Mouse (Mus musculus) intestine, postnatal 0 days (tissue): ENCODE measurements around the gene Adam22. TPM values are rescaled to one million over a fixed set of nuclear protein-coding genes. Genes with fewer than 3 reads are reported as not detected.

Source experiments
- ATAC-seq: fragments of 200-750 bp; cut with Nextera tagmentation; 2 replicates; pipeline ENCODE4 v1.8.0; 2017; ENCODE audit warnings: mild to moderate bottlenecking, moderate TSS enrichment, moderate library complexity
- H3K27ac ChIP-seq: fragments of 300-500 bp; sonication (generic); 2 replicates; pipeline ENCODE4 v1.5.1; 2014; ENCODE audit warnings: mild to moderate bottlenecking, low read depth, low read length, moderate library complexity
- H3K27me3 ChIP-seq: fragments of 300-500 bp; sonication (generic); replicated peaks from 2 replicates; pipeline ENCODE4 v1.6.1; 2014; ENCODE audit warnings: low read length, mixed read lengths; ENCODE audit not compliant: control insufficient read depth, insufficient read depth
- H3K36me3 ChIP-seq: fragments of 300-500 bp; sonication (generic); 2 replicates; pipeline ENCODE4 v1.6.1; 2014; ENCODE audit warnings: mild to moderate bottlenecking, moderate library complexity; ENCODE audit not compliant: control insufficient read depth, insufficient read depth
- H3K4me1 ChIP-seq: fragments of 300-500 bp; sonication (generic); replicated peaks from 2 replicates; pipeline ENCODE4 v1.6.1; 2014; ENCODE audit warnings: antibody characterized with exemption, low read length, mixed read lengths; ENCODE audit not compliant: control insufficient read depth, insufficient read depth
- H3K4me2 ChIP-seq: fragments of 300-500 bp; sonication (generic); replicated peaks from 2 replicates; pipeline ENCODE4 v1.6.1; 2014; ENCODE audit warnings: low read depth, mild to moderate bottlenecking, moderate library complexity
- H3K4me3 ChIP-seq: fragments of 300-500 bp; sonication (generic); 2 replicates; pipeline ENCODE4 v1.5.1; 2014; ENCODE audit warnings: low read depth, low read length
- H3K9ac ChIP-seq: fragments of 300-500 bp; sonication (generic); 2 replicates; pipeline ENCODE4 v1.6.1; 2014; ENCODE audit warnings: mild to moderate bottlenecking, low read depth, low read length
- H3K9me3 ChIP-seq: fragments of 300-500 bp; sonication (generic); 2 replicates; pipeline ENCODE4 v1.6.1; 2016; ENCODE audit warnings: mixed run types; ENCODE audit not compliant: control insufficient read depth
- CTCF ChIP-seq: sonication (generic); IDR thresholded peaks from 2 replicates; pipeline ENCODE4 v1.5.1; 2016; ENCODE audit warnings: low read depth, mild to moderate bottlenecking, control low read depth, antibody characterized with exemption, moderate library complexity
- WGBS: fragments of 180-500 bp; shearing (Covaris S2); extraction: QIAGEN DNeasy Blood & Tissue Kit; methylation state at CpG from one replicate; pipeline ENCODE4 v1.1.7; 2014; 5-methylcytosine and 5-hydroxymethylcytosine counted together
- polyA plus RNA-seq: library from polyadenylated mRNA; unstranded; fragments of >200 nt; fragmentation: Nextera tagmentation; extraction: Ambion mirVana; gene quantifications from 2 replicates; pipeline ENCODE4 v1.2.1, GENCODE M21; 2015

The Adam22 gene
- polyA plus RNA-seq, 1 experiment from 2014 or later = 1.4 TPM

DNA sequence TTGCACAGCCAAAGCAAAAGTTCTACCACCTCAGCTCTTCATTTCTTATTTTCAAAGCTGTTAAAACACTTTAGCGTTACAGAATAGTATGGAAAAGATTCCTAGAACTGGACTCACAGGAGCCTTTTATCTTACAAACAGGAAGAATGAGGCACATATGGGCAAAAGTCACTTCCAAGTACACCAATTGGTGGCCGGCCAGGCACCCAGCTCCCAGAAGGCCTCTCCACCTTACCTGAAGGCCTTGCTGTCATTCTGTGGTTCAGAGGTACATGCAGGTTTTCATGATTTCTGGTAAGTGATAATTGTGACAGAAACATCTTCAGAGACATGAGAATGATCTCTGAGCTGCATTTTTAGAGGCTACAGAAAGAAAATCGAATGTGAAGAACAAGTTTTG is 24.7 kb downstream of the Adam22 start:
- 85% methylated on average over 3 of the region's 3 CpGs for WGBS
- no peaks in the 10 kb centered on the region for H3K36me3 ChIP-seq
- H3K4me3 ChIP-seq = no peak overlapping the region
- no peak for ATAC-seq
- no peak overlapping the region for H3K27ac ChIP-seq
- no peak for TF ChIP-seq CTCF
- H3K9ac ChIP-seq = no peak overlapping the region
- H3K4me1 ChIP-seq = no peaks in the 10 kb centered on the region
- H3K27me3 ChIP-seq = no peaks in the 10 kb centered on the region
- H3K9me3 ChIP-seq = no peaks in the 10 kb centered on the region
- no peak overlapping the region for H3K4me2 ChIP-seq

DNA sequence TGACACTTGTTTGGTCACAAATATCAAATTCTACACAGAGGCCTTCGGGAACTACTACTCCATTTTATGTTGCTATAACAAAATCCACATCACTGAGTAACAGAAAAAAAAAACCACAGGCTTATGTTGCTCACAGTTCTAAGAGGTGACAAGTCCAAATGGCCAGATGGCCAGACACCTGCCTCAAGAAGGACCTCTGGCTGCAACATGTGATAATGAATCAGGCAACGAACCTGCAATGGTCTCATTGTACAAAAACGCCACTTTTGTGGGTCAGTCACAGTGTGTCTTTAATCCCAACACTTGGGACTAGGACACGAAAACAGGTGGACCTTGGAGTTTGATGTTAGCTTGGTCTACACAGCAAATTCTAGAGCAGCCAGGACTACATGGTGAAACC is 26.3 kb downstream of the Adam22 start:
- Histone ChIP-seq H3K4me3 (no peak overlapping the region), H3K9me3 (no peaks in the 10 kb centered on the region), H3K9ac (no peak overlapping the region), H3K27ac (no peak overlapping the region), H3K36me3 (no peaks in the 10 kb centered on the region), H3K27me3 (no peaks in the 10 kb centered on the region), H3K4me1 (no peaks in the 10 kb centered on the region), H3K4me2 (no peak overlapping the region)
- TF ChIP-seq CTCF = no peak
- 86% methylated on average over 4 of the region's 4 CpGs for WGBS
- no peak for ATAC-seq

DNA sequence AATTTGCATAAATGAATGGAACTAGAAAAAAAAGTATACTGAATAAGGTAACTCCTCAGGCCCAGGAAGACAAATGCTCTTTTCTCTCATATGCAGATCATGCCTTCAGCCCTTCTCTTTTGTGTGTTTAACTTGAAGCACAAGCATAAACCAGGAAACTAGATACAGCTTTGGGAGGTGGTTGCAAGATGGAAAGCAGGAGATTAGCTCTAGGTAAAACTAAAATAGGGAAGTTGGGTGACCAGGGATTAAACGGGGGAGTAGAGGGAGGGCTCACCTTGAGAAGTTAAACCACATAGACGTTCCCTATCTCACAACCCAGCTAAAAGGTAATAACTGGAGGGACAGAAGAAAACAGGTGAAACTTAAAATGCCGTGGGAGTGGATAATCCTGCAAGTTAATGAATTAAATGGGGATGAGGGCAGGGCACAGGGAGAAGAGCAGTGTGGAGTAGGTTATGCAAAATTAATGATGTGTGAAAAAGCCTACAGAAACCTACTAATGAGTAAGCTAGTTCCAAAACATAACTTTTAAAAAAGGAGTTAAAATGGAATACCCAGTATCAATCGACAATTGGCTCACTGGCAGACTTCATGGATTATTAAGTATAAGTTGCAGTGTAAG is 40.2 kb downstream of the Adam22 start:
- Histone ChIP-seq H3K9ac (no peak overlapping the region), H3K4me3 (no peak overlapping the region), H3K4me2 (no peak overlapping the region), H3K9me3 (no peaks in the 10 kb centered on the region), H3K27ac (no peak overlapping the region), H3K4me1 (no peaks in the 10 kb centered on the region), H3K36me3 (no peaks in the 10 kb centered on the region), H3K27me3 (no peaks in the 10 kb centered on the region)
- 84% methylated on average over 4 of the region's 4 CpGs for WGBS
- ATAC-seq = no peak
- TF ChIP-seq CTCF = no peak

DNA sequence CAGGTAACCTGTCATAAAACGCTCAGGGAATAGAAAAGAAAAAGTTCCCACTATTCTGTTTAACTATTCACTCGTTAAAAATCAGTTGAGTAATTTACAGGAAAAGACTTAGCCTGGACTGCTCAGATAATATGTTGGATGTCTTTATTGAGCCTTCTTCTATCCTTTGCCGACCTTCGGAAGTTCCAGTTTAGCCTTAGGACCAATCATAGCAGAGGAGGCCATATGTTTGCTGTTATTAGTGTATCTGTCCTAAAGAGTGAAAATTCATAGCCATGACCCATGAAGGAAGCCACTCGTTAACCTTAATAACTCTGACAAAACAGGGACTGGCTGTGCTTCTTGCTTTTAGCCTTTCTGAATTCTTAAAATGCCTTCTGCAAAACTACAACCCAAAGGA is 41.3 kb downstream of the Adam22 start:
- H3K4me3 ChIP-seq = no peak overlapping the region
- 66% methylated on average over 5 of the region's 5 CpGs for WGBS
- no peak for TF ChIP-seq CTCF
- ATAC-seq = no peak
- H3K27ac ChIP-seq = no peak overlapping the region
- no peak overlapping the region for H3K4me2 ChIP-seq
- H3K27me3 ChIP-seq = no peaks in the 10 kb centered on the region
- H3K9ac ChIP-seq = no peak overlapping the region
- no peaks in the 10 kb centered on the region for H3K36me3 ChIP-seq
- no peaks in the 10 kb centered on the region for H3K4me1 ChIP-seq
- no peaks in the 10 kb centered on the region for H3K9me3 ChIP-seq

DNA sequence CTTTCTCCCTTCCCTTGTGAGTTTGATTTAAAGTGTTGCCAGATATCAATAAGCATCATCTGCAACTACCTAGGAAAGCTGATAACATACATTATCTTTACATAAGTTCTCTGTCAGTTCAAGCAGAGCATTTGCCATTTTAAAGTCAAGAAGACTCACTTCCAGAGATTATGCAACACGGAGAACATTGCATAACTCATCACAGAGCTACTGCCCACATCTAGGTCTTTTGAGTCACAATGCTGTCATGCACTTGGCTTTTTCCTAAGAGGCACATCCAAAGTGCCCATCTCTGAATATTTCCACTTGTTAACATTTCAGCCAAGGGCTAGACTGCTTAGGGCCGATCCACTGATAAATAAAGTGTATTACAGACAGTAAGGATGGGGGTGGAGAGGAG is 55.6 kb downstream of the Adam22 start:
- H3K9ac ChIP-seq = no peak overlapping the region
- no peak overlapping the region for H3K4me2 ChIP-seq
- TF ChIP-seq CTCF = no peak
- 90% methylated on average over 2 of the region's 2 CpGs for WGBS
- no peaks in the 10 kb centered on the region for H3K9me3 ChIP-seq
- no peak overlapping the region for H3K4me3 ChIP-seq
- no peaks in the 10 kb centered on the region for H3K4me1 ChIP-seq
- no peaks in the 10 kb centered on the region for H3K36me3 ChIP-seq
- H3K27ac ChIP-seq = no peak overlapping the region
- no peak for ATAC-seq
- no peaks in the 10 kb centered on the region for H3K27me3 ChIP-seq

DNA sequence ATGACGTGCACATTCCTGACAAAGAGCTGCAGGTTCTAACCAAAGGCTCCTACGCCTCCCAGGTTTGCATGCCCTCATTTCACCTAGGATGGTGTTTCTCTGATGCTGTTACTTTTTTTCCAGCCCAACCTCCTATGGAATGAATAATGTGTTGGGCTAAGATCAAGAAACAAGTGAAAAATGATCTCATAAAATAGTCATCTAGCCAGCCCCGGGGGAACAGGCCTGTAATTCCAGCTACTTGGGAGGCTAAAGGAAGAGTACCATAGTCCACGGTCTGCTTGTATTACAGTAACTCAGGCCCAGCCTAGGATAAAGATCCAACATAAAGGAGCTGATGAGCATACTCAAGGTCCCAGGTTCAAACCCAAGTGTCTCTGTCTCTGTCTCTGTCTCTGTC is 57.1 kb downstream of the Adam22 start:
- no peaks in the 10 kb centered on the region for H3K36me3 ChIP-seq
- no peaks in the 10 kb centered on the region for H3K9me3 ChIP-seq
- no peak overlapping the region for H3K9ac ChIP-seq
- H3K27ac ChIP-seq = no peak overlapping the region
- no peaks in the 10 kb centered on the region for H3K4me1 ChIP-seq
- WGBS = 64% methylated on average over 4 of the region's 4 CpGs
- no peak for TF ChIP-seq CTCF
- H3K4me3 ChIP-seq = no peak overlapping the region
- H3K4me2 ChIP-seq = no peak overlapping the region
- no peak for ATAC-seq
- no peaks in the 10 kb centered on the region for H3K27me3 ChIP-seq
